Mouse (Mus musculus) midbrain, embryonic 15.5 days (tissue): ENCODE results near the gene Agbl4. TPM values are rescaled to one million over a fixed set of nuclear protein-coding genes. Genes with fewer than 3 reads are reported as not detected.
A peak's percentile ranks its signal among the peaks of the same experiment; 100 is the strongest.

ENCODE experiments used
- ATAC-seq: fragments of 200-750 bp; cut with Nextera tagmentation; replicated peaks from 2 replicates; pipeline ENCODE4 v1.8.0; 2017; ENCODE audit warnings: moderate TSS enrichment
- H3K27ac ChIP-seq: fragments of 300-500 bp; sonication (generic); 2 replicates; pipeline ENCODE4 v1.5.1; 2015; ENCODE audit warnings: mild to moderate bottlenecking, inconsistent platforms
- H3K27me3 ChIP-seq: fragments of 300-500 bp; sonication (generic); replicated peaks from 2 replicates; pipeline ENCODE4 v1.6.1; 2015; ENCODE audit warnings: inconsistent platforms
- H3K36me3 ChIP-seq: fragments of 300-500 bp; sonication (generic); replicated peaks from 2 replicates; pipeline ENCODE4 v1.6.1; 2015; ENCODE audit warnings: inconsistent platforms
- H3K4me1 ChIP-seq: fragments of 300-500 bp; sonication (generic); 2 replicates; pipeline ENCODE4 v1.6.1; 2015; ENCODE audit warnings: inconsistent platforms
- H3K4me2 ChIP-seq: fragments of 300-500 bp; sonication (generic); 2 replicates; pipeline ENCODE4 v1.6.1; 2015; ENCODE audit warnings: inconsistent platforms, mild to moderate bottlenecking, moderate library complexity
- H3K4me3 ChIP-seq: fragments of 300-500 bp; sonication (generic); 2 replicates; pipeline ENCODE4 v1.5.1; 2015; ENCODE audit warnings: mild to moderate bottlenecking, inconsistent platforms
- H3K9ac ChIP-seq: fragments of 300-500 bp; sonication (generic); 2 replicates; pipeline ENCODE4 v1.6.1; 2015; ENCODE audit warnings: mild to moderate bottlenecking, inconsistent platforms
- H3K9me3 ChIP-seq: fragments of 300-500 bp; sonication (generic); 2 replicates; pipeline ENCODE4 v1.6.1; 2016; ENCODE audit warnings: inconsistent platforms
- WGBS: fragments of 180-500 bp; shearing (Covaris S2); methylation state at CpG from one replicate; pipeline ENCODE4 v1.1.7; 2015; ENCODE audit warnings: mixed read lengths; 5-methylcytosine and 5-hydroxymethylcytosine counted together
- polyA plus RNA-seq: library from polyadenylated mRNA; unstranded; fragments of >200 nt; fragmentation: Nextera tagmentation; extraction: Ambion mirVana; gene quantifications from 2 replicates; pipeline ENCODE4 v1.2.1, GENCODE M21; 2015

Gene Agbl4
- polyA plus RNA-seq, 1 experiment from 2014 or later = 2.7 TPM

DNA sequence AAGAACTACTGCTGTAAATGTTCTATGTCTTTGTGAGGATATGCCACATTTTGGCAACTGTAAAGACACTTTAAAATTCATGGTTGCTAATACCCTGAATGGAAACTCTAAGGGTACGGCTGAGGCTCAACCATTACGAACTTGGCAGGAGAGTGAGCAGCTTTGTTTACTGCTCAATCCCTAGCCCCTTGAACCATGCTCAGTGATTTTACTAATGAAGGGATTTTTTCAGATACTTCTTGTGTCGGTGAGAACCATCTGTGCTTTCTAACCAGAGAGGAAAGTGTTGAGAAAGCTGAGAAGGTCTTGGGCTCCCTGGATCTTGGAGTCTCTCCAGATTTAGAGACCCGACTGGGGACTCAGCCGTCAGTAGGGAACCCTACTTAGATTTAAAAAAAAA is 1286.4 kb downstream of the Agbl4 start:
- H3K36me3 ChIP-seq = no peaks in the 10 kb centered on the region
- no peaks in the 10 kb centered on the region for H3K9me3 ChIP-seq
- no peaks in the 10 kb centered on the region for H3K27me3 ChIP-seq
- WGBS = 63% methylated on average over 5 of the region's 5 CpGs
- H3K4me1 ChIP-seq = peaks cover 4% of the 10 kb centered on the region
- H3K27ac ChIP-seq = no peak overlapping the region
- H3K4me3 ChIP-seq = no peak overlapping the region
- ATAC-seq = no peak
- no peak overlapping the region for H3K9ac ChIP-seq
- H3K4me2 ChIP-seq = no peak overlapping the region

DNA sequence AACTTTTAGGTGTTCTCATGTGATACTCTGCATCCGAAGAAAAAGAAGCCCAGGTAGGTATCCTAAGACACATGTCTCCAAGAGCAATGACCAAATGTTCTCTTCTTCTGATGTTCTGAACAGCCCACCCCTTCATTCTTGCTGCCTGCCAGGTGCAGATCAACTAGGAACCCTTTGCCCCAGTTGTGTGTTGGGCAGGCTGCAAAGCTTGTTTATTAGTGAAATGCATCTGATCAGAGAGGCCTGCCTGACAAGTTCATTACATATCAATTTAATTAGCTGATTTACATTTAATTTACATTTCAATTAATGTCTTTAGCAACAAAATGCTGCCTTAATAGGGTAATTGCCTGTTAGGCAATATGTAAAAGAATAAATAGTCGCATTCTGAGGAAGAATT is 1288.5 kb downstream of the Agbl4 start:
- ATAC-seq = 0 out of 2 replicates have a peak, but pooled peaks have one; percentile 31
- H3K4me2 ChIP-seq = no peak overlapping the region
- no peaks in the 10 kb centered on the region for H3K36me3 ChIP-seq
- no peak overlapping the region for H3K27ac ChIP-seq
- no peak overlapping the region for H3K4me3 ChIP-seq
- no peaks in the 10 kb centered on the region for H3K9me3 ChIP-seq
- no peaks in the 10 kb centered on the region for H3K27me3 ChIP-seq
- no peak overlapping the region for H3K9ac ChIP-seq
- WGBS = 68% methylated on average over 2 of the region's 2 CpGs
- peaks cover 4% of the 10 kb centered on the region for H3K4me1 ChIP-seq

DNA sequence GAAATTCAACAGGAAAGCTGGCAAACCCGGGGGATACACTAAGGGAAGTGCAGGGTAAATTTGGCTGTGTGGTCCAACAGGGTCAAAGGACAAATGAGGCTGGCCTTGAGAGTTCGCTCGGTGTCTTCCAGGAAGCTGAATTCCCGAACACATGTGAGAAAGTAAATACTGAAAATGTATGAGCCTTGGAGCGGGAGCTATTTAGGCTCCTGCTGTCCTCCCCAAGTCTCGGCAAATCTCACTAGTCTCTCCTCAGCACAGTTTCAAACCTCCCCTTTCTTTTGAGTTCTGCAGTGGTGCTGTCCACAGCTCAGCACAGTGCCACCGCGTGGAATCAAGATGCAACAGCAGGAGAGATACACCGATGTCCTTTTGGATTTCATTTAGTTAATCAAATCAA is 1289.5 kb downstream of the Agbl4 start:
- ATAC-seq = peak; percentile 78

DNA sequence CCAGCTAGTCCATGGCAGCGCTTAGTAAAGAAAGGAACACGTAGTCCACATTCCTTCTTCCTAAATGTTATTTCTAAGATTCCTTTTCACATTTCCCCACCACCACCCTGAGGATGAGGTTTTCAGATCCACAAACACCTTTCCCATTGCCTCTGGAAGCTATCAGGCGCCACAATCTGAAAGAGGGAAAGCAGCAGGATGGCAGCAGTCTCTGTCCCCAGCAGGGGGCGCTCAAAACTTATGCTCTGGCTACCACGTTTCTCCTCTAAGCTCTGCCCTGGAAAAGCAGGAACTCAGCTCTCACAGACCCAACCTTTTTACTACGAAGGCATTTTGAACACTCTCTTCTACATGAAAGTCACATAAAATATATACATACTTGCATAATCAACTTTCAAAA is 1290.2 kb downstream of the Agbl4 start:
- Histone ChIP-seq H3K9me3 (no peaks in the 10 kb centered on the region), H3K4me3 (no peak overlapping the region), H3K9ac (no peak overlapping the region), H3K27ac (no peak overlapping the region), H3K4me1 (peaks cover 4% of the 10 kb centered on the region), H3K27me3 (no peaks in the 10 kb centered on the region), H3K4me2 (peak overlapping the region; percentile 36), H3K36me3 (no peaks in the 10 kb centered on the region)
- WGBS = 15% methylated on average over 6 of the region's 6 CpGs
- ATAC-seq = peak; percentile 55

More for the DNA sequence above, 1289.5 kb downstream of the Agbl4 start:
- H3K36me3 ChIP-seq = no peaks in the 10 kb centered on the region
- H3K27ac ChIP-seq = no peak overlapping the region
- 5% methylated on average over 9 of the region's 9 CpGs for WGBS
- H3K4me1 ChIP-seq = peaks cover 4% of the 10 kb centered on the region
- H3K4me3 ChIP-seq = no peak overlapping the region
- H3K27me3 ChIP-seq = no peaks in the 10 kb centered on the region
- H3K9me3 ChIP-seq = no peaks in the 10 kb centered on the region
- no peak overlapping the region for H3K9ac ChIP-seq
- H3K4me2 ChIP-seq = peak overlapping the region; percentile 36

DNA sequence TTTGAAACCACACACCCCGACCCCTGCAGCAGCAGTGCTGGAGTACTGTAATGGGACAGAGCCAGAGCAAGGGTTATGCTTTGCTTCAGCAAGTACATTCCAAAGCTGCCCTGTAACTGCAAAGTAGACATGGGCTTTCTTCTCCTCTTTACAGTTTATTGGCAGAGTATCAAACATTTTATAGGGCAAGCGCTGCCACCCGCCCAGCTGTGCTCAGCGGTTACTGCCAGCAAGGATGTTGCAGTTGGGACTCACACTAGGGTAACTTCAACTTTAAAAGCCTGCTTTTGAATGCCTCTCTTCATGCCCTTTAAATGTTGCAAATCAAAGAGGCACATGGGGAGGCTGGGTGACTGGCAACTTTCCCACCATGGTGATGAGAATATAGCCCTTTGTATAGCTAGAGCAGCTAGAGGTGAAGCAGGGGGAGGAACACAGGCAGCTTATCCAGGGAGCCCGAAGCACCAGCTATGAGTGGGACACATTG is 1293.6 kb downstream of the Agbl4 start:
- peaks cover 4% of the 10 kb centered on the region for H3K4me1 ChIP-seq
- H3K9ac ChIP-seq = no peak overlapping the region
- H3K4me2 ChIP-seq = no peak overlapping the region
- peak; percentile 77 for ATAC-seq
- H3K36me3 ChIP-seq = no peaks in the 10 kb centered on the region
- WGBS = 34% methylated on average over 5 of the region's 5 CpGs
- H3K27ac ChIP-seq = 0 out of 2 replicates have a peak overlapping the region, but pooled peaks have one; percentile 9
- no peaks in the 10 kb centered on the region for H3K27me3 ChIP-seq
- H3K4me3 ChIP-seq = no peak overlapping the region
- no peaks in the 10 kb centered on the region for H3K9me3 ChIP-seq

DNA sequence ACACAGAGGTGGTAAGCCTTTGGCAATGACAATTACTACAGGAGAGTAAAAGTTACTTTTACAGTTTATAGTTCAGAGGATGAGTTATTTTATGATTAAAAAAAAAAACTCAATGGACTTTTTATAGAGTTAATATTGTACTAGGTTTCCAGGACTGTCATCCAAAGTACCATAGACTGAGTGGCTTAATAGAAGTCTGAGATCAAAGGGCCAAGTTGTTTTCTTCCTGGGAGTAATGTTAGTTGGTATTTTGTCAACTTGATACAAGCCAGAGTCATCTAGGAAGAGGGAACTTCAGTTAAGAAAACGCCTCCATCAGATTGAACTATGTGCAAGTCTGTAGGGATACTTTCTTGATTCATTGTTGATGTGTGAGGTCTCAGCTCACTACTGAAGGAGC is 1303.9 kb downstream of the Agbl4 start:
- WGBS = 80% methylated on average over 1 of the region's 1 CpGs
- no peak overlapping the region for H3K4me2 ChIP-seq
- no peak overlapping the region for H3K9ac ChIP-seq

DNA sequence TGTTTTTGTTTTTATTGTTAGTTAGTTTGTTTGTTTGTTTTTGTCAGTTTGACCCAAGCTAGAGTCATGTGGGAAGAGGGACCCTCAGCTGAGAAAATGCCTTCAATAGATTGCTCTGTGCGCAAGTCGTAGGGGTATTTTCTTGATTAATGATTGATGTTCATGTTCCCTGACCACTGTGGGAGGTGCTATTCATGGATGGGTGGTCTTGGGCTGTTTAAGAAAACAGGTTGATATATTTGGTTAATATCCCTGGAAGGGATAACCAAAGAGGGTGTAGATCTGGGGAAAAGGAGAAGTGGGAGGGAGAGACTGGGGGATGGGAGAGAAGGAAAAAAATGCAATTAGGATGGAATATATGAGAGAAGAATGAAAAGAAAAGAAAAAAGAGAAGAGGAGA is 1306.7 kb downstream of the Agbl4 start:
- Histone ChIP-seq H3K27me3 (no peaks in the 10 kb centered on the region), H3K4me1 (no peaks in the 10 kb centered on the region), H3K4me3 (no peak overlapping the region), H3K27ac (no peak overlapping the region), H3K9me3 (no peaks in the 10 kb centered on the region), H3K36me3 (no peaks in the 10 kb centered on the region), H3K9ac (no peak overlapping the region), H3K4me2 (no peak overlapping the region)
- no peak for ATAC-seq
- WGBS = 89% methylated on average over 2 of the region's 2 CpGs

More for the DNA sequence above, 1303.9 kb downstream of the Agbl4 start:
- Histone ChIP-seq H3K36me3 (no peaks in the 10 kb centered on the region), H3K4me1 (no peaks in the 10 kb centered on the region), H3K4me3 (no peak overlapping the region), H3K27ac (no peak overlapping the region), H3K9me3 (no peaks in the 10 kb centered on the region), H3K27me3 (no peaks in the 10 kb centered on the region)
- ATAC-seq = no peak

DNA sequence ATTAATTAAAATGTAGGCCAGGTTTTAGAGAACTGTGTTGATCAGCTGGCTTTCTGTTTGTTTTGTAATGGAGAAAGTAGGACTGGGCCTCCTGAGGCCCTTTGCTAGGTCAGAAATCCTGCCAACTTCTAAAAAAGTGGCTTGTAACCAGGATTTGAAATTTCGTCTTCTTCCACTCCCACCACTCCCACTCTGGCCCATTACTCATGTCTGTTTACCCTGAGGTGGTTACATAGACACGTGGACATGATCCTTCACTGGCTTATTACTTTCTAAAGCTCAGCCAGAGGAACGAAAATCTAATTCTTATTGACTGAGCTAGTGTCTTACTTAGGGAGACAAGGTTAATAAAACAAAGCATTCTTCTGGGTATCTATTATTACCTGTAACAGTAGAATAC is 1307.5 kb downstream of the Agbl4 start:
- Histone ChIP-seq H3K4me2 (no peak overlapping the region), H3K4me1 (no peaks in the 10 kb centered on the region), H3K9ac (no peak overlapping the region), H3K36me3 (no peaks in the 10 kb centered on the region), H3K27me3 (no peaks in the 10 kb centered on the region), H3K27ac (no peak overlapping the region), H3K4me3 (no peak overlapping the region), H3K9me3 (no peaks in the 10 kb centered on the region)
- WGBS = 77% methylated on average over 3 of the region's 3 CpGs
- ATAC-seq = no peak

Other genes with a start within 250 kb of the Agbl4 start
- gene Elavl4, start 45.8 kb upstream of the Agbl4 start, polyA plus RNA-seq = 336 and 352 TPM in 2 replicates